Mouse (Mus musculus): ENCODE measurements at regions not wholly inside any gene's neighbourhood (a gene's known extent, or its start where the extent isn't known, plus 50 kb on each side); places are given as distances from the start of the nearest gene placed in this dataset.
A peak's percentile ranks its signal among the peaks of the same experiment; 100 is the strongest.

- Histone ChIP-seq H3K4me2 (ENCODE audit: low read depth, low read length) (no peak overlapping the region), H3K9me3 (replicated peaks; ENCODE audit: control insufficient read depth, low read length) (no peaks in the 10 kb centered on the region), H3K4me1 (ENCODE audit: control insufficient read depth, insufficient read depth, low read length) (no peaks in the 10 kb centered on the region), H3K27ac (replicated peaks; ENCODE audit: low read depth, low read length) (no peak overlapping the region), H3K36me3 (replicated peaks; ENCODE audit: control insufficient read depth, insufficient read depth, low read depth, low read length) (no peaks in the 10 kb centered on the region), H3K27me3 (ENCODE audit: control insufficient read depth, insufficient read depth, low read length) (no peaks in the 10 kb centered on the region), H3K4me3 (ENCODE audit: low read depth, low read length) (no peak overlapping the region), H3K9ac (replicated peaks; ENCODE audit: low read length) (no peak overlapping the region)
- ATAC-seq (replicated peaks; ENCODE audit: insufficient number of reproducible peaks, low FRiP score, low TSS enrichment, low read depth) (no peak), DNase-seq (ENCODE audit: low spot score) (no peak)
- WGBS, result 92% methylated on average over 3 of the region's 3 CpGs
Observed at GRCm38 (mm10) chr11:44146419-44146818, 245.4 kb upstream of the Adra1b start.

- H3K27ac ChIP-seq (replicated peaks; ENCODE audit: low read depth, low read length), result no peak overlapping the region
- no peaks in the 10 kb centered on the region for H3K36me3 ChIP-seq (replicated peaks; ENCODE audit: control insufficient read depth, insufficient read depth, low read depth, low read length)
- no peaks in the 10 kb centered on the region for H3K27me3 ChIP-seq (ENCODE audit: control insufficient read depth, insufficient read depth, low read length)
- no peak for DNase-seq (ENCODE audit: low spot score)
- no peak overlapping the region for H3K4me3 ChIP-seq (ENCODE audit: low read depth, low read length)
- ATAC-seq (replicated peaks; ENCODE audit: insufficient number of reproducible peaks, low FRiP score, low TSS enrichment, low read depth), result no peak
- WGBS, result 87% methylated on average over 3 of the region's 3 CpGs
- H3K4me1 ChIP-seq (ENCODE audit: control insufficient read depth, insufficient read depth, low read length), result no peaks in the 10 kb centered on the region
- H3K9ac ChIP-seq (replicated peaks; ENCODE audit: low read length), result no peak overlapping the region
- no peaks in the 10 kb centered on the region for H3K9me3 ChIP-seq (replicated peaks; ENCODE audit: control insufficient read depth, low read length)
- no peak overlapping the region for H3K4me2 ChIP-seq (ENCODE audit: low read depth, low read length)
Observed at GRCm38 (mm10) chr11:44153576-44153975, 246.3 kb upstream of the Il12b start.

- DNase-seq (ENCODE audit: low spot score) (peak; percentile 6), ATAC-seq (replicated peaks; ENCODE audit: insufficient number of reproducible peaks, low FRiP score, low TSS enrichment, low read depth) (no peak)
- 39% methylated on average over 2 of the region's 2 CpGs for WGBS
- H3K4me2 ChIP-seq (ENCODE audit: low read depth, low read length), result no peak overlapping the region
- no peaks in the 10 kb centered on the region for H3K9me3 ChIP-seq (replicated peaks; ENCODE audit: control insufficient read depth, low read length)
- H3K36me3 ChIP-seq (replicated peaks; ENCODE audit: control insufficient read depth, insufficient read depth, low read depth, low read length), result no peaks in the 10 kb centered on the region
- H3K27ac ChIP-seq (replicated peaks; ENCODE audit: low read depth, low read length), result no peak overlapping the region
- H3K4me3 ChIP-seq (ENCODE audit: low read depth, low read length), result no peak overlapping the region
- H3K9ac ChIP-seq (replicated peaks; ENCODE audit: low read length), result no peak overlapping the region
- no peaks in the 10 kb centered on the region for H3K4me1 ChIP-seq (ENCODE audit: control insufficient read depth, insufficient read depth, low read length)
- H3K27me3 ChIP-seq (ENCODE audit: control insufficient read depth, insufficient read depth, low read length), result no peaks in the 10 kb centered on the region
Observed at GRCm38 (mm10) chr11:44155591-44155990, 244.3 kb upstream of the Il12b start.

- ATAC-seq (replicated peaks; ENCODE audit: insufficient number of reproducible peaks, low FRiP score, low TSS enrichment, low read depth) (no peak), DNase-seq (ENCODE audit: low spot score) (no peak)
- Histone ChIP-seq H3K9me3 (replicated peaks; ENCODE audit: control insufficient read depth, low read length) (no peaks in the 10 kb centered on the region), H3K27me3 (ENCODE audit: control insufficient read depth, insufficient read depth, low read length) (no peaks in the 10 kb centered on the region), H3K4me2 (ENCODE audit: low read depth, low read length) (no peak overlapping the region), H3K27ac (replicated peaks; ENCODE audit: low read depth, low read length) (no peak overlapping the region), H3K9ac (replicated peaks; ENCODE audit: low read length) (no peak overlapping the region), H3K36me3 (replicated peaks; ENCODE audit: control insufficient read depth, insufficient read depth, low read depth, low read length) (no peaks in the 10 kb centered on the region), H3K4me1 (ENCODE audit: control insufficient read depth, insufficient read depth, low read length) (no peaks in the 10 kb centered on the region), H3K4me3 (ENCODE audit: low read depth, low read length) (no peak overlapping the region)
- 41% methylated on average over 5 of the region's 5 CpGs for WGBS
Observed at GRCm38 (mm10) chr11:44156081-44156480, 243.8 kb upstream of the Il12b start.

- Histone ChIP-seq H3K4me2 (ENCODE audit: low read depth, low read length) (no peak overlapping the region), H3K27me3 (ENCODE audit: control insufficient read depth, insufficient read depth, low read length) (no peaks in the 10 kb centered on the region), H3K27ac (replicated peaks; ENCODE audit: low read depth, low read length) (no peak overlapping the region), H3K4me1 (ENCODE audit: control insufficient read depth, insufficient read depth, low read length) (no peaks in the 10 kb centered on the region), H3K36me3 (replicated peaks; ENCODE audit: control insufficient read depth, insufficient read depth, low read depth, low read length) (no peaks in the 10 kb centered on the region), H3K9me3 (replicated peaks; ENCODE audit: control insufficient read depth, low read length) (no peaks in the 10 kb centered on the region), H3K4me3 (ENCODE audit: low read depth, low read length) (no peak overlapping the region), H3K9ac (replicated peaks; ENCODE audit: low read length) (no peak overlapping the region)
- WGBS, result 73% methylated on average over 3 of the region's 3 CpGs
- DNase-seq (ENCODE audit: low spot score), result no peak
- ATAC-seq (replicated peaks; ENCODE audit: insufficient number of reproducible peaks, low FRiP score, low TSS enrichment, low read depth), result no peak
Observed at GRCm38 (mm10) chr11:44156490-44157345, 243.1 kb upstream of the Il12b start.

GRCm38 (mm10) chr11:44158236-44158635 is 241.6 kb upstream of the Il12b start:
- Histone ChIP-seq H3K27ac (replicated peaks; ENCODE audit: low read depth, low read length) (no peak overlapping the region), H3K9me3 (replicated peaks; ENCODE audit: control insufficient read depth, low read length) (no peaks in the 10 kb centered on the region), H3K4me2 (ENCODE audit: low read depth, low read length) (no peak overlapping the region), H3K4me3 (ENCODE audit: low read depth, low read length) (no peak overlapping the region), H3K9ac (replicated peaks; ENCODE audit: low read length) (no peak overlapping the region), H3K36me3 (replicated peaks; ENCODE audit: control insufficient read depth, insufficient read depth, low read depth, low read length) (no peaks in the 10 kb centered on the region), H3K4me1 (ENCODE audit: control insufficient read depth, insufficient read depth, low read length) (no peaks in the 10 kb centered on the region), H3K27me3 (ENCODE audit: control insufficient read depth, insufficient read depth, low read length) (no peaks in the 10 kb centered on the region)
- WGBS, result 68% methylated on average over 5 of the region's 5 CpGs
- DNase-seq (ENCODE audit: low spot score), result no peak
- no peak for ATAC-seq (replicated peaks; ENCODE audit: insufficient number of reproducible peaks, low FRiP score, low TSS enrichment, low read depth)

- WGBS, result 86% methylated on average over 7 of the region's 7 CpGs
Observed at GRCm38 (mm10) chr11:44161734-44162418, 238.0 kb upstream of the Il12b start.

GRCm38 (mm10) chr11:44163049-44163448 is 236.8 kb upstream of the Il12b start:
- Histone ChIP-seq H3K27me3 (ENCODE audit: control insufficient read depth, insufficient read depth, low read length) (no peaks in the 10 kb centered on the region), H3K4me3 (ENCODE audit: low read depth, low read length) (no peak overlapping the region), H3K4me1 (ENCODE audit: control insufficient read depth, insufficient read depth, low read length) (no peaks in the 10 kb centered on the region), H3K27ac (replicated peaks; ENCODE audit: low read depth, low read length) (no peak overlapping the region), H3K36me3 (replicated peaks; ENCODE audit: control insufficient read depth, insufficient read depth, low read depth, low read length) (no peaks in the 10 kb centered on the region), H3K9me3 (replicated peaks; ENCODE audit: control insufficient read depth, low read length) (no peaks in the 10 kb centered on the region), H3K9ac (replicated peaks; ENCODE audit: low read length) (no peak overlapping the region), H3K4me2 (ENCODE audit: low read depth, low read length) (no peak overlapping the region)
- no peak for ATAC-seq (replicated peaks; ENCODE audit: insufficient number of reproducible peaks, low FRiP score, low TSS enrichment, low read depth)
- 85% methylated on average over 4 of the region's 4 CpGs for WGBS
- DNase-seq (ENCODE audit: low spot score), result no peak

More at GRCm38 (mm10) chr11:44161734-44162418, 238.0 kb upstream of the Il12b start:
- no peak overlapping the region for H3K9ac ChIP-seq (replicated peaks; ENCODE audit: low read length)
- H3K27ac ChIP-seq (replicated peaks; ENCODE audit: low read depth, low read length), result no peak overlapping the region
- no peaks in the 10 kb centered on the region for H3K36me3 ChIP-seq (replicated peaks; ENCODE audit: control insufficient read depth, insufficient read depth, low read depth, low read length)
- H3K4me1 ChIP-seq (ENCODE audit: control insufficient read depth, insufficient read depth, low read length), result no peaks in the 10 kb centered on the region
- no peaks in the 10 kb centered on the region for H3K9me3 ChIP-seq (replicated peaks; ENCODE audit: control insufficient read depth, low read length)
- DNase-seq (ENCODE audit: low spot score) (no peak), ATAC-seq (replicated peaks; ENCODE audit: insufficient number of reproducible peaks, low FRiP score, low TSS enrichment, low read depth) (no peak)
- no peak overlapping the region for H3K4me3 ChIP-seq (ENCODE audit: low read depth, low read length)
- no peak overlapping the region for H3K4me2 ChIP-seq (ENCODE audit: low read depth, low read length)
- H3K27me3 ChIP-seq (ENCODE audit: control insufficient read depth, insufficient read depth, low read length), result no peaks in the 10 kb centered on the region
